Mouse (Mus musculus): ENCODE results near the gene Chac1.

DNA sequence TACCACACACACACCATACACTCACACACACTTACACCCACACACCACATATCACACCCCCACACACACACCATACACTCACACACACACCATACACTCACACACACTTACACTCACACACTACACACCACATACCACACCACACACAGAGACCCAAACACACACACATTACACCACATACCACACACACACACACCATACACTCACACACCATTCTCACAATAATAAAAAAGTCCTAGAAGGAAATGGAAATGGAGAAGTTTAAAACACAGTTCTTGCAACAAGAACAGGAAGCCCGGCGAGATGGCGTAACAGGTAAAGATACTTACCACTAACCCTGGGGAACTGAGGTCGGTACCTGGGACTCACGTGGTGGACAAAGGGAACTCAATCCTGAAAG lies 5.8 kb downstream of the Chac1 start:
- no peak for TF ChIP-seq POLR2A (IDR thresholded peaks at IDR 0.05; ENCODE audit: borderline replicate concordance, control insufficient read depth, low read depth, low read length)
- TF ChIP-seq CTCF (IDR thresholded peaks at IDR 0.05; ENCODE audit: control insufficient read depth, insufficient read depth, low read length): no peak
